Mouse (Mus musculus): Measurements from ENCODE around the gene Lifr. TPM values are rescaled to one million over a fixed set of nuclear protein-coding genes. Genes with fewer than 3 reads are reported as not detected.
A peak's percentile ranks its signal among the peaks of the same experiment; 100 is the strongest.

The Lifr gene
- polyA plus RNA-seq, 1 experiment from 2014 or later, result 29.3 TPM

DNA sequence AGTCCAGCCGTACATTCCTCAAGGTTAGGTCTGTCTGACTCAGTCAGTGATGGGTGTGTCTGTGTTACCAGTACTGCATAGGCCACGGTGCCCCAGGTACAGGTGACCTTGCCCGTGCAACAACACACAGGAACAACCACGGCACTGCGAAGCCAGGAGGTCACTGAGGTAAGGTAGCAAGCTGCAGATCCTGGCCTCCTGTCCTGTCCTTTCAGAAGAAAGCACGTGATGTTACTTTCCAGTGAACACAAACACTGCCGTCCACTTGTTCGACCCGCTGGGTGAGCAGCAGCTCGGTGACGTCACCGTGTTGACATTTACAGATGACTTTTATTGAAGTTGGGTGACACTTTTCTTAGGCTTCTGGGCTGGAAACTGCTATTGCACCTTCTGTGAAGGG, 47.2 kb downstream of the Lifr start:
- Histone ChIP-seq H3K4me2 (ENCODE audit: low read length) (no peak overlapping the region), H3K9me3 (ENCODE audit: control insufficient read depth, low read length) (no peaks in the 10 kb centered on the region), H3K27me3 (replicated peaks; ENCODE audit: control insufficient read depth, insufficient read depth, low read length) (no peaks in the 10 kb centered on the region), H3K4me1 (replicated peaks; ENCODE audit: control insufficient read depth, insufficient read depth, low read length) (peaks cover 9% of the 10 kb centered on the region; the same call in 1 of the 2 replicates), H3K36me3 (ENCODE audit: control insufficient read depth, insufficient read depth, low read length) (no peaks in the 10 kb centered on the region), H3K4me3 (ENCODE audit: low read depth, low read length) (no peak overlapping the region), H3K27ac (ENCODE audit: low read depth) (no peak overlapping the region), H3K9ac (ENCODE audit: low read length) (no peak overlapping the region)
- peak; percentile 63 for ATAC-seq (replicated peaks; ENCODE audit: low FRiP score, low TSS enrichment, low read depth)
- 54% methylated on average over 12 of the region's 12 CpGs for WGBS
- DNase-seq (ENCODE audit: low spot score), result no peak

DNA sequence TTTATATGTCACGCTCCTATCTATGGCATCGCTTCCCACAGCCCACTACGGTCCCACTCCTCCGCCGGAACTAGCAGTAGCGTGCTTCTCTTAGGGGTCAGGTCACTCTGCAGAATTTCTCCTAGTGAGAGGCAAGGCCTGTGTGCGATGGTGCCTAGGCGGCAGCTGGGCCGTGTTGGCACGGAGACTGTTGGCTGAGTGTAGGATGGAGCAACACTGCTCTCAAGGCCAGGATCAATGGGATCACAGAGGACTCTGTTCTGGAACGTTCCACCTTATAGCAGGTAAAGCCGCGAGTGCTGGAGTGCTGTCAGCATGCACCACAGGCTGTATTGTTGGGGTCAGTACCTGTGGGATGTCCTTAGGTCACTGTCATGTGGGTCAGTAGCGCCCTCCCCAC, 48.1 kb downstream of the Lifr start:
- no peaks in the 10 kb centered on the region for H3K36me3 ChIP-seq (ENCODE audit: control insufficient read depth, insufficient read depth, low read length)
- no peaks in the 10 kb centered on the region for H3K9me3 ChIP-seq (ENCODE audit: control insufficient read depth, low read length)
- no peak overlapping the region for H3K9ac ChIP-seq (ENCODE audit: low read length)
- H3K27ac ChIP-seq (ENCODE audit: low read depth), result no peak overlapping the region
- 94% methylated on average over 14 of the region's 14 CpGs for WGBS
- H3K4me2 ChIP-seq (ENCODE audit: low read length), result no peak overlapping the region
- no peaks in the 10 kb centered on the region for H3K27me3 ChIP-seq (replicated peaks; ENCODE audit: control insufficient read depth, insufficient read depth, low read length)
- ATAC-seq (replicated peaks; ENCODE audit: low FRiP score, low TSS enrichment, low read depth) (no peak), DNase-seq (ENCODE audit: low spot score) (no peak)
- no peak overlapping the region for H3K4me3 ChIP-seq (ENCODE audit: low read depth, low read length)
- peaks cover 9% of the 10 kb centered on the region; the same call in 1 of the 2 replicates for H3K4me1 ChIP-seq (replicated peaks; ENCODE audit: control insufficient read depth, insufficient read depth, low read length)

DNA sequence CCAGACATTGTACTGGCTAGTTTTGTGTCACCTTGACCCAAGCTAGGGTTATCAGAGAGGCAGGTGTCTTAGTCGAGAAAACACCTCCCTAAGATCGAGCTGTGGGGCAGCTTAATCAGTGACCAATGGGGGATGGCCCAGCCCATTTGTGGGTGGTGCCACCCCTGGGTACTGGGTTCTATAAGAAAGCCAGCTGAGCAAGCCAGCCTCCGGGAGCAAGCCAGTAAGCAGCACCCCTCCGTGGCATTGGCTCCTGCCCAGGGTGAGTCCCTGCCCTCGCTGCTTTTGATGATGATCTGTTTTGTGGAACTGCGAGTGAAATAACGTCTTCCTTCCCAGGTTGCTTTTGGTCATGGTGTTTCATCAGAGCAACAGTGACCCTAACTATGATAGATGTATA, 49.9 kb downstream of the Lifr start:
- 83% methylated on average over 7 of the region's 7 CpGs for WGBS
- no peaks in the 10 kb centered on the region for H3K36me3 ChIP-seq (ENCODE audit: control insufficient read depth, insufficient read depth, low read length)
- H3K27me3 ChIP-seq (replicated peaks; ENCODE audit: control insufficient read depth, insufficient read depth, low read length), result no peaks in the 10 kb centered on the region
- H3K4me2 ChIP-seq (ENCODE audit: low read length), result no peak overlapping the region
- H3K9ac ChIP-seq (ENCODE audit: low read length), result no peak overlapping the region
- ATAC-seq (replicated peaks; ENCODE audit: low FRiP score, low TSS enrichment, low read depth), result no peak
- no peak overlapping the region for H3K4me3 ChIP-seq (ENCODE audit: low read depth, low read length)
- H3K9me3 ChIP-seq (ENCODE audit: control insufficient read depth, low read length), result no peaks in the 10 kb centered on the region
- H3K27ac ChIP-seq (ENCODE audit: low read depth), result no peak overlapping the region
- no peak for DNase-seq (ENCODE audit: low spot score)
- peaks cover 9% of the 10 kb centered on the region for H3K4me1 ChIP-seq (replicated peaks; ENCODE audit: control insufficient read depth, insufficient read depth, low read length)

DNA sequence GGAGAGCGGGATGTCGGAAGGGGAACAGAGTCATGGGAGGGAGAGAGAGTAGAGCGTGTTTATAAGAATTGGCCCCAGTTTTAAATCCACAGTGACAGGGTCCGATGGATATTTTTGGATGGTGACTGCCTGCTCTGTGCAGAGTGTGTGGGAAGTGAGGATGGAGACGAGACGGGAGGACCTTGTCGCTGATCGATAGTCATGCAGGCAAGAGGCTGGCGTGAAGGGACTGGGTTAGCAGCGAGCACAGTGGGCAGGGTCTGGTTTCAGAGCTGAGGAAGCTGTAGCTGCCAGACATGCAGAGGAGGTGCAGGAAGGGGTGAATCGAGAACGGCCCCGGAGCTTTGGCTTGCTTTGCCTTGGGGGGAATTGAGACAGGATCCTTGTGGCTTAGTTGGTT, 50.8 kb downstream of the Lifr start:
- H3K27me3 ChIP-seq (replicated peaks; ENCODE audit: control insufficient read depth, insufficient read depth, low read length), result no peaks in the 10 kb centered on the region
- peaks cover 9% of the 10 kb centered on the region for H3K4me1 ChIP-seq (replicated peaks; ENCODE audit: control insufficient read depth, insufficient read depth, low read length)
- no peak overlapping the region for H3K27ac ChIP-seq (ENCODE audit: low read depth)
- no peak overlapping the region for H3K4me2 ChIP-seq (ENCODE audit: low read length)
- DNase-seq (ENCODE audit: low spot score), result no peak
- no peak overlapping the region for H3K4me3 ChIP-seq (ENCODE audit: low read depth, low read length)
- ATAC-seq (replicated peaks; ENCODE audit: low FRiP score, low TSS enrichment, low read depth), result no peak
- H3K36me3 ChIP-seq (ENCODE audit: control insufficient read depth, insufficient read depth, low read length), result no peaks in the 10 kb centered on the region
- H3K9me3 ChIP-seq (ENCODE audit: control insufficient read depth, low read length), result no peaks in the 10 kb centered on the region
- whole genome bisulfite sequencing, result 72% methylated on average over 13 of the region's 13 CpGs
- no peak overlapping the region for H3K9ac ChIP-seq (ENCODE audit: low read length)

DNA sequence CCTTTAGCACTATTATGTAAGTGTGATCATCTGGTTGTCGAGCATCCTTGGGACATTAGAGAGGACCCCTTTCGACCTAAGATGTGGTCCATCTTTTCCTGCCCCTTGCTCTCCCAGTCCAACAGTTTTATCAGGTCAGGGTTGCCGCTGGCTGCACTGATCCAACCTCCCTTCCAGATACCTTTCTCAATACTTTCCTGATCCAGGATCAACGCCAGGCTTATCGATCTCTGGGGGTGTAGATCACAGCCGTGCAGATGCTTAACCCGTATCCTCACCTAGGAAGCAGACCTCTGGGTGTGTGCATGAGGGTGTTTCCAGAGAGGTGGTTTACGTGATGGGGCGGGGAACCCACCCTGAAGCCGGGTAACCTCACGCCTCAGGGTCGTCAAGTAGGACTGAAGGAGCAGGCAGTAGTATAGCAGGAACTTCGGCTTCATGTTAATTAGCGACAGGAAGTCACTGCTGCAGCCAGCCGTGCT, 53.3 kb downstream of the Lifr start:
- no peak overlapping the region for H3K4me2 ChIP-seq (ENCODE audit: low read length)
- H3K27ac ChIP-seq (ENCODE audit: low read depth), result no peak overlapping the region
- H3K4me1 ChIP-seq (replicated peaks; ENCODE audit: control insufficient read depth, insufficient read depth, low read length), result peaks cover 3% of the 10 kb centered on the region
- DNase-seq (ENCODE audit: low spot score), result no peak
- H3K9ac ChIP-seq (ENCODE audit: low read length), result no peak overlapping the region
- no peak overlapping the region for H3K4me3 ChIP-seq (ENCODE audit: low read depth, low read length)
- no peak for ATAC-seq (replicated peaks; ENCODE audit: low FRiP score, low TSS enrichment, low read depth)
- no peaks in the 10 kb centered on the region for H3K27me3 ChIP-seq (replicated peaks; ENCODE audit: control insufficient read depth, insufficient read depth, low read length)
- no peaks in the 10 kb centered on the region for H3K9me3 ChIP-seq (ENCODE audit: control insufficient read depth, low read length)
- WGBS, result 51% methylated on average over 15 of the region's 15 CpGs
- H3K36me3 ChIP-seq (ENCODE audit: control insufficient read depth, insufficient read depth, low read length), result no peaks in the 10 kb centered on the region

DNA sequence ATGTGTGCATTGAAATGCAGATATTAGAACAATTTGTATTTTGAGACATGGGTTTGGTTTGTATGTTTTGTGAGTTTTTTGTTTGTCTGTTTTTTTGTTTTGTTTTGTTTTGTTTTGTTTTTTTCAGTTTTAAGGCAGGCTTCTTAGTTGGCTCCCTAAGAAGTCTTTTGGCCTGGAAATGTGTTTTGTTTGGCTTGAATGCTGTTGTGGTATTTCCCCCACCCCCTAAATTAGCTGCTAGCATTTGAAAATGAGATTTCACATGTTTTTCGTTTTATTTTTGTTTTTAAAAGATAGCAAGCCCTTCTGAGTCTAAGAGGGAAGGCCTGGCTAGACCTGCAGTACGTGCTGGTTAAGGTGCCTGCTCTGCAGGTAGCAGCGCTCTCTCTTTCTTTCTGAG, 54.1 kb downstream of the Lifr start:
- Histone ChIP-seq H3K27ac (ENCODE audit: low read depth) (no peak overlapping the region), H3K9me3 (ENCODE audit: control insufficient read depth, low read length) (no peaks in the 10 kb centered on the region), H3K9ac (ENCODE audit: low read length) (no peak overlapping the region), H3K4me3 (ENCODE audit: low read depth, low read length) (no peak overlapping the region), H3K4me1 (replicated peaks; ENCODE audit: control insufficient read depth, insufficient read depth, low read length) (peaks cover 3% of the 10 kb centered on the region), H3K36me3 (ENCODE audit: control insufficient read depth, insufficient read depth, low read length) (no peaks in the 10 kb centered on the region), H3K27me3 (replicated peaks; ENCODE audit: control insufficient read depth, insufficient read depth, low read length) (no peaks in the 10 kb centered on the region), H3K4me2 (ENCODE audit: low read length) (no peak overlapping the region)
- no peak for DNase-seq (ENCODE audit: low spot score)
- ATAC-seq (replicated peaks; ENCODE audit: low FRiP score, low TSS enrichment, low read depth), result no peak
- 84% methylated on average over 3 of the region's 3 CpGs for WGBS

DNA sequence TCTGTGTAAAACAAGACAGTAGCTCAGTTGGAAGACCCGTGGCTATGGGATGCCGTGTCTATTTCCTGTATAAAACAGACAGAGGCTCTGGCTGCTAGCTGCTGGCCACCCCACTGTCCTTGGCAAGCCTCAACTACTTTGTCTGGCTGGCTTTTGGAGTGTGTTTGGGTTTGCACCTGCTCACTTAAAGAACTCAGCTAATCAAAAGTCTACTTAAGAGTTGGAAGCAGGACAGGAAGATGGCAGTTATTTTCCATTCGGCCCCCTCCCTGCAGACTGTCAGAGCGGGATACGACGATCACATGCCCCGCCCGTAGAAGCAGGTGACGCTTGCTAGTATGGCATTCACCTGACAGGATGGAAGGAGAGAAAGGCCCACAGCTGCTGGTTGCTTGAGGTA, 54.5 kb downstream of the Lifr start:
- Histone ChIP-seq H3K27me3 (replicated peaks; ENCODE audit: control insufficient read depth, insufficient read depth, low read length) (no peaks in the 10 kb centered on the region), H3K4me2 (ENCODE audit: low read length) (no peak overlapping the region), H3K4me1 (replicated peaks; ENCODE audit: control insufficient read depth, insufficient read depth, low read length) (peaks cover 3% of the 10 kb centered on the region), H3K27ac (ENCODE audit: low read depth) (no peak overlapping the region), H3K4me3 (ENCODE audit: low read depth, low read length) (no peak overlapping the region), H3K36me3 (ENCODE audit: control insufficient read depth, insufficient read depth, low read length) (no peaks in the 10 kb centered on the region), H3K9ac (ENCODE audit: low read length) (no peak overlapping the region), H3K9me3 (ENCODE audit: control insufficient read depth, low read length) (no peaks in the 10 kb centered on the region)
- no peak for DNase-seq (ENCODE audit: low spot score)
- no peak for ATAC-seq (replicated peaks; ENCODE audit: low FRiP score, low TSS enrichment, low read depth)
- WGBS, result 67% methylated on average over 9 of the region's 9 CpGs

DNA sequence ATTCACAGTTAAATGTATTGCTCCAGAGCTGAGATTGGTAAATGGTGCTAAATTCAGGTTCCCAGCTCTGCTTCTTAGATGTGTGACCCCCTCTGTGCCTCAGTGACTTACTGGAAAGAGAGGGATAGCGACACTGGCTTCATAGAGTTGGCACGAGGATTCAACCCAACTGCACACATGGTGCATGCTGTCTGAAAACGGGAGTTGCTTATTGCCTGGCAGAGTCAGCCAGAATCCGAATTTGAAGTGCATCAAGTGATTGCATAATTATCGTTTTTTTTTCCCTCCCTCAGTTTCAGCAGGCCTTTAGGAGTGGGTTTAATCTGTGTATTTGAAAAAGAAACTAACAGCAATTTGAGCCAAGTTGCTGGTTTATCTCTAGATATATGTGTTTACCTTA, 55.1 kb downstream of the Lifr start:
- no peak for ATAC-seq (replicated peaks; ENCODE audit: low FRiP score, low TSS enrichment, low read depth)
- H3K4me3 ChIP-seq (ENCODE audit: low read depth, low read length), result no peak overlapping the region
- H3K9ac ChIP-seq (ENCODE audit: low read length), result no peak overlapping the region
- H3K4me1 ChIP-seq (replicated peaks; ENCODE audit: control insufficient read depth, insufficient read depth, low read length), result peaks cover 3% of the 10 kb centered on the region
- H3K27me3 ChIP-seq (replicated peaks; ENCODE audit: control insufficient read depth, insufficient read depth, low read length), result no peaks in the 10 kb centered on the region
- H3K9me3 ChIP-seq (ENCODE audit: control insufficient read depth, low read length), result no peaks in the 10 kb centered on the region
- WGBS, result 66% methylated on average over 5 of the region's 5 CpGs
- H3K4me2 ChIP-seq (ENCODE audit: low read length), result no peak overlapping the region
- no peak for DNase-seq (ENCODE audit: low spot score)
- no peak overlapping the region for H3K27ac ChIP-seq (ENCODE audit: low read depth)
- no peaks in the 10 kb centered on the region for H3K36me3 ChIP-seq (ENCODE audit: control insufficient read depth, insufficient read depth, low read length)

DNA sequence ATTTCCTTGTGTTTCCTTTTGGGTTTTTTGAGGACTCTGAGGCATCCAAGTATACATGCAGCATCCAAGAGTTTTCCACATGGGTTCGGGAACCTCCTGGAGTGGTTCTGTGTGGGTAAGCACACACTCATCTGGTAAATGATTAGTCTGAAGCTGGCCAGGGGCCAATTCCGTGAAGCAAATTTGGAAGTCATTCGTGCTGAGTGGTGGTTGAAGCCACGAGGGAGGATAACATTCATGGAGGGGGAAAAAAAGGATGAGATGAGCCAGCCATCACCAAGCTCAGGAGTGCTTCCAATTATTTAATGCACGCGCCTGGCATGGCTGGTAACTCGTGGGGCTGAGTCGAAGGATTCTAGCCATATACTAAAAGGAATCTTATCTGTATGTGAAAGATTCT, 56.1 kb downstream of the Lifr start:
- WGBS, result 58% methylated on average over 8 of the region's 8 CpGs
- no peak for ATAC-seq (replicated peaks; ENCODE audit: low FRiP score, low TSS enrichment, low read depth)
- H3K36me3 ChIP-seq (ENCODE audit: control insufficient read depth, insufficient read depth, low read length), result no peaks in the 10 kb centered on the region
- H3K27ac ChIP-seq (ENCODE audit: low read depth), result no peak overlapping the region
- H3K4me2 ChIP-seq (ENCODE audit: low read length), result no peak overlapping the region
- H3K27me3 ChIP-seq (replicated peaks; ENCODE audit: control insufficient read depth, insufficient read depth, low read length), result no peaks in the 10 kb centered on the region
- H3K4me3 ChIP-seq (ENCODE audit: low read depth, low read length), result no peak overlapping the region
- no peak overlapping the region for H3K9ac ChIP-seq (ENCODE audit: low read length)
- H3K9me3 ChIP-seq (ENCODE audit: control insufficient read depth, low read length), result no peaks in the 10 kb centered on the region
- no peak for DNase-seq (ENCODE audit: low spot score)
- peaks cover 3% of the 10 kb centered on the region for H3K4me1 ChIP-seq (replicated peaks; ENCODE audit: control insufficient read depth, insufficient read depth, low read length)

All from intestine, embryonic 14.5 days (tissue).